Mouse (Mus musculus) mouse embryonic stem cell (cell line): ENCODE data around the gene Ifi35.
"Not testable (repeated sequence)": the region's sequence is repeated elsewhere in the genome, so short reads cannot be mapped to it uniquely, and the experiment has no call there.

Source experiments
- in situ Hi-C, 2 experiments: fragments of 300-500 bp; cut with MboI; formaldehyde crosslinking; loops; 1 replicate in 1 of 2; 3 replicates in 1 of 2; pipeline ENCODE4 v1.14.3; 2019 to 2020; ENCODE audit warnings: low sequenced_read_pairs in 2 of 2, low pct_unique_long_range_greater_than_20kb in 1 of 2, mixed read lengths in 1 of 2; ENCODE audit not compliant: unreplicated experiment in 1 of 2

Ifi35 gene

DNA sequence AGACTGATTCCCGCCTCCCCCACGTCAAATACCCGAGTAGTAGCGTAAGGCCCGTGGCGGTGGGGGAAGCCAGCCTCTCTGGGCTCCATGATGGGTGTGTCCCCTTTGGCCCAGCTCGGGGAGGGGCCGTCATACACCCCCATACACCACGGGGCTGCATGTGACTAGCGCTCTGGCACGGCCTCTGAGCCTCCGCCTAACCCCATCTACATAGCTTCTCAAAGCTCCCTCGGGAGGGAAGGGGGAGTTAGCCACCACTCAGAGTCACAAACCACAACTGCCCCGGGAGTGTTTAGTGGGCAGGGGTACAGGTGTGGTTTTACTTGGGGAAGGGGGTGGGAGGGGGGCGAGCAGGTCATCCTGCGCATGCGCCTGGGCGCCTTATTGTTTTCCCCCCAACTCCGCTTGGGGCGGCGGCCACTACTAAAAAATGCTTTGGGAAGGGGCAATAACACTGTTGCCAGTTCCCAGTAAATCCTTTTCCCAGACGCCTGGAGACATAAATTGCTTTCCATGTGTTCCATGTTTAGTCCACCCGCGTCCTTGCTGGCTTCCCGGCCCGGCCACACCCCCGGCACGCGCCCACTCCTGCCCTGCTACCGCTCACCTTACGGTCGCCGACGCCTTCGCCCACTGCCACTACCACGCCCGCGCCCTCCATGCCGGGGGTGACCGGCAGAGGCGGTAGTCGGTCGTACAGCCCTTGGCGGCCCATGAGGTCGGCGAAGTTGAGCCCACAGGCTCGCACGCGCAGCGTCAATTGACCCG is 17.1 kb downstream of the Ifi35 start:
- in situ Hi-C loops: no loop called here

DNA sequence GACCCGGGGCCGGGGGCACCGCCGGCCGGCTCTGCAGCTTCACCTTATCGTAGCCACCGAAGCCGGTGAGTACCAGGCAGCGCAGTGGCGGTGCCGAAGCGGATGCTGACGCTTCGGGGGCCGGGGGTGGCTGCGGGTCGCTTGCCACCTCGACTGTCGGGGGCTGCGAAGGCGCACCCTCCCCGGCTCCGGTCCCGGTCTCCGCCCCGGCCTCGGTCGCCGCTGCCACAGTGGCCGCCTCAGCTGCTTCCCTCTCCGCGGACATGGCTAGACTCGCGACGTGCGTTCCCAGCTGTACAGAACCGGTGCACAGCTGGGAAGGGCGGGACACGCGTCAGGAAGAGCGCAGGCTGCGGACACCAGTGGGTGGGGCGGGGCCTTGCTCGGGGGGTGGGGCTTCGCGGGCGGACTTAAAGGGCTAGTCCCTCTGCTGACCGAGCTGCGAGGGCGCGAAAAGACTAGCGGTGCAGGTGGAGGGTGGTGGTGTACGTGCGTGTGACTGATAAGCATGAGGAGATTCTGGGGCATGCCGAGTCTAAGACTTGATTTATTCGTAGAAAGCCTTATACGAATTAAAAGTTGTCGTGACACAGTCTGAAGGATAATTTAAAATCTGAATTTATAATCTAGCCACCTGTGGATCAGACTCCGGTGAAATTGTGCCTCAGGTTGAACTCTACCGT is 17.8 kb downstream of the Ifi35 start, which contains the start of gene Vat1:
Gene Vat1, minus strand, starts transcription at position 362 of the 683 bp plus-strand sequence.
- in situ Hi-C loops: no loop called here

DNA sequence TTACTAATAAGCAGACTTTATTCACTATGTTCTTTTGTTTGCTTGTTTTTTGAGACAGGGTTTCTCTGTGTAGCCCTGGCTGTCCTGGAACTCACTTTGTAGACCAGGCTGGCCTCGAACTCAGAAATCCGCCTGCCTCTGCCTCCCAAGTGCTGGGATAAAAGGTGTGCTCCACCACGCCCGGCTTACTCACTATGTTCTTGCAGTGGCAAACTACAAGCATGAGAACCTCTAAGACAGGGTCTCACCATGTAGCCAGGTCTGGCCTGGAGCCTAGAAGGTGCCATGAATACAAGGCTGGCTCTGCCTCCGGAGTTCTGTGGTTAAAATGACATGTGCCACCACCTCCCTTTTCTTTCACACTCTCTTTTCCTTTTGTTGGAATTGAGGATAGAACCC is 18.3 kb downstream of the Ifi35 start:
- in situ Hi-C loops: not testable (repeated sequence)

DNA sequence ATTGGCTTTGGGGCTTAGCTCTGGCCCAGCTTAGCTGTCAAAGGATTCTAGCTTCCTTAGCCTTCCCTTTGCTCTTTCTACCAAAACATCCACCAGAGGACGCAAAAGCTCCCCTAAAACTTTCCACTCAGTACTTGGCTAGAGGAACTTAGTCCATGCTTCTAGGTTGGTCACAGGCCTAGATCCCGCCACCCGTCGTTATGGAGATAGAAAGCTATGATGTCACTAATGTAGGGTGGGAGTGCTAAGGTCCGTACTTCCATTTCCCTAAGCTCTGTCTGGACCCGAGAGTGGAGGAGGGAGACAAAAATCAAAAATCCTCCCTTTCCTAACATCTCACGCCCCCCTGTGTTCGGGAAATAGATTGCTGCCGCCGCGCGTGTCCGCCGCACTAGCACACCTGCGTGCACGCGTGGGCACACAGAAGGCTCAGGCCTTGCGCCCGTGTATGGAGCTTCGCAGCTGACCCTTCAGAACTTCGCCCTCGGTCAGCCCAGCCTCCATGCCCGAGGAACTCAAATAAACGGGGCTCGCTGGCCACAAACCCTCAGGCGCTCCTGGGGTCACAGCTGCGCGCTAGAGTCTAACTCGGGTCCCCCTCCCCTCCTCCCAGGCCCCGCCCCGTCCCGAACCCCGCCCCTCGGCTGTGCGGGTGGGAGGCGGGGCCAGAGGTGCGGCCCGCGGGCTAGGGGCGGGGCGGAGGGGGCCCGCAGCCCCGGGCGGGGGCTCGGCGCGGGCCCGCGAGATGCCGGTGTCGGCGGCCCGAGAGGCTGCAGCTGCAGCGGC is 19.5 kb downstream of the Ifi35 start:
- in situ Hi-C loops: no loop called here

DNA sequence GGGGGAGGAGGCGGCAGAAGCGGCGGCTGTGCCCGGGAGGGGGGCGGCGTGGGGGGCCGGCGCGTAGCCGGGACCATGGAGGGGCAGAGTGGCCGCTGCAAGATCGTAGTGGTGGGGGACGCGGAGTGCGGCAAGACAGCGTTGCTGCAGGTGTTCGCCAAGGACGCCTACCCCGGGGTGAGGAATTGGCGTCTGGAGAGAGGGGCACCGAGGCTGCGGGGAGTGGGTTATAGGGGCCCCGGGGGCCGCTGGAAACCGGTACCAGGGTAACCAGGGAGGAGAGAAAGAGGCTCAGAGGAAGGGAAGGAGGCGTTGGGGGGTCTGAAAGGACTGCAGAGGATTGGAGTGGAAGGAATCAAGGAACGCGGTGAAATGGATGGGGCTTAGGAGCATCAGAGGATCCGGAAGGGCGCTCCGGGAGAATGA is 20.1 kb downstream of the Ifi35 start:
- in situ Hi-C loops: no loop called here

DNA sequence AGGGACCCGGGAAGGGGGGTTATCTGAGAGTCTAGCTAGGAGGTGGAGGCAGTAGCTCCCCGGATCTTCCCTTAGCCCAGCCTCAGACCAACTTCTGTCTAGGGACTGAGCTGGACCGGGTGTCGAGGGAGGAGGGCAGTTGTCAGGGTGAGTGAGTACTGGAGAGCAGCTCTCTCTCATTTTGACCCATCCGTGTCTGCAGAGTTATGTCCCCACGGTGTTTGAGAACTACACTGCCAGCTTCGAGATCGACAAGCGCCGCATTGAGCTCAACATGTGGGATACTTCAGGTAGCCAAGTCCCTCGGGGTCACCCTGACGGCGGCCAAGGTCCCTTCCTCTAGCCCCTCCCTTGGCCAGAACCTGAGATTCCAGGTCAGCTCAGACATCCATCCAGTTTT is 20.5 kb downstream of the Ifi35 start:
- in situ Hi-C loops: no loop called here

DNA sequence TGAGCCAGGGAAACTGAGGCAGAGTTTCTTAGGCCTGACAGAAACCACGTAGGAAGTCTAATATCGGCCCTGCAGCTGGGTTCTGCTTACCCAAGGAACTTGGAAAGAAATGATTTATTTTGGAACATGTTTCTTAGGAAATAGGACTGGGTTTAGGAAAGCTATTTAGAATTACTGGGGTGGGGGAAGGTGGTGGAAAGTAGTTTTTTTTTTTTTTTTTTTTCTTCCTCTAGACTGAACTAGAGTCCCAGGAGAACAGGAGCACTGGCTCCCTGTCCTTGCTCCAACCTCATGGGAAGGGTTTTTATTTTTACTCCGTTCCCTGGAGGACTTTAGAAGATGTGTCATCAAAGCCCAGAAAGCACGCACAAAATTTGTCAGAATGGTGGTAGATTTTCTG is 20.9 kb downstream of the Ifi35 start:
- in situ Hi-C loops: no loop called here

DNA sequence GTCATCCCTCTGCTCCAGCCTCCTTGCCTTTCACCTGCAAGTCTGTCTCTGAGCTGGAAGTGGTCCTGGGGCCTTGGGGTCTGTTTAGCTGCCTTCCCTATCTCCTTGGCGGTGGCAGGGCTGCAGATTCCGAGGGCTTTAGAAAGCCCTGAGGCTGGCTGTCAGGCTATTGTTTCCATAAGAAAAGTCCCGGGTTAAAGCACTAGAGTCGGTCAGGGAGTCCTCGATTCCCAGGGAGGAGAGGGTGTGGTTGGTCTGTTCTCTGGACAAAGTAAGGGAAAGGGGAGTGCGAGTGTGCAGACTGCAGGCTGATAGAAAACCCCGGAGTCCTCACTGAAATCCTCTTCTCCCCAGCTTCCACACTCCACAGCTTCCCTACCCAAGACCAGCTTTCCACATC is 22.0 kb downstream of the Ifi35 start:
- in situ Hi-C loops: no loop called here

DNA sequence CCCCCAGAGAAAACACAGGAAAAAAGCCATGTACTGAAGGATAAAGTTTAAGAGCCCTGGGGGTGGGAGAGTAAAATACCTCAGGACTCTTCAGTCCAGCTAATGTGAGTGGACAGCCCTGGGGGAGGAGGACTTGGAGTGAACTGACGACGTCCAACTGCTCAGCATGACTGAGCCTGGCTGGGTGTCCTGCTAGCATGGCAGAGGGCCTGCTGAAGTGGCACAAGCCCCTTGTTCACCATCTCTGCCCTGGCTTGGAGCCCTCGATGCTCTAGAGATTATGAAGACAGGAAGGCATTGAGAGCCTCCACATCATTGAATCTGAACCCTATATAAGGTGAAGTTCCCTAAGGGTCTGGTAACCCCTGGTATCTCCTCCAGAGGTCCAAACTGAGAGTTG is 23.7 kb downstream of the Ifi35 start:
- in situ Hi-C loops: no loop called here

DNA sequence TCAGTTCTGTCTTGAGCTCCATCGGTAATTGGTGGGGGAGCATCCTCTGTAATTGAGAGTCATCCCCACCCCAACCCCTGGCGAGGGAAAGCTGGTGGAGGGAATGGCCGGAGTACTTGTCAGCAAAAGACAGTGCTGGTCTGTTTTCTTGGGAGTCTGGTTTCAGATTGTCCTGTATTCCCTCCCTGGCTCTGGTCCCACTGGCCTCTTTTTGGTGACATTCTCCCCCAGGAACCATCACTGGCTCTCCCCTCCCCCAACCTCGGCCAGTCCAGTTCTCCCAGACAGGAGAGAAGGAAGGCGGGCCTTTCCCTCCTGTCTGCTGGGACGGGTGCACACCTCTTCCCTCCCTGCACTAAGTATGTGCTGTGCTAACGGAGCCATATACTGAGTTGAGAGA is 24.1 kb downstream of the Ifi35 start:
- in situ Hi-C loops: no loop called here

DNA sequence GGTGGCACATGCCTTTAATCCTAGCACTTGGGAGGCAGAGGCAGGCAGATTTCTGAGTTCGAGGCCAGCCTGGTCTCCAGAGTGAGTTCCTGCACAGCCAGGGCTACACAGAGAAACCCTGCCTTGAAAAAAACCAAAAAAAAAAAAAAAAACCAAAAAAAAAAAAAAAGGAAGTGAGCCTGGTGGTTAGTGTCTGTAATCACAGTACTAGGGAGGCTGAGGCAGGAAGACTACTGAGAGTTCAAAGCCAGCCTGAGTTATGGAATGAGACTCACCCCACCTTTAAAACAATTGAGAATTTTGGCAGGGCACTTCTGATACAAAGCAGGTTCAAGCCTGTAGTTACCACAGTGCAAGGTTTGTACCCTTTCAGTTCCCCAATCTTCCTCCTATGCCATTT is 25.5 kb downstream of the Ifi35 start:
- in situ Hi-C loops: not testable (repeated sequence)

DNA sequence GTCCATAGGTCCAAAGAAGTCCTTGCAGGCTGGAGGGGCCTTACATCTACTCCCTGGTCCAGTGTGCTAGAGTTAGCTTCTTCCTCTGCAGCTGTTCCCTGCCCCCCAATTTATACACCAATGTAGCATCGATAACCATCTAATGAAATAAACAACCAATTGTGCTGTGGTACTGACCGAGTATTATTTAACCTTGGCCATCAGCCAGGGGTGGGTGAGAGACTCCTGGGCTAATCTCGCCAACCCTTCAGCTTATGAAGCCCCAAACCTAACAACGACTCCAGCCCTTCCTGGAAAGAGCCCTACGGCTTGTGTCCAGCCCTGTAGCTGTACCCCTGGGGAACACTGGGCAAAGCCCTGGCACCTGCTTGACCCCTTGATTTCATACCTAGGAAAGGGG is 26.1 kb downstream of the Ifi35 start:
- in situ Hi-C loops: no loop called here

DNA sequence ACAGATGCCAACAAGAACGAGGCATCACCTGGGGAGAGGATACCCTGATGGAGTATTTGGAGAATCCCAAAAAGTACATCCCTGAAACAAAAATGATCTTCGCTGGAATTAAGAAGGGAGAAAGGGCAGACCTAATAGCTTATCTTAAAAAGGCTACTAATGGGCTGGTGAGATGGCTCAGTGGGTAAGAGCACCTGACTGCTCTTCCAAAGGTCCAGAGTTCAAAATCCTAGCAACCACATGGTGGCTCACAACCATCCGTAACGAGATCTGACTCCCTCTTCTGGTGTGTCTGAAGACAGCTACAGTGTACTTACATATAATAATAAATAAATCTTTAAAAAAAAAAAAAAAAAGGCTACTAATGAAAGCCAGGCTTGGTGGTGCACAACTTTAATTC is 28.2 kb downstream of the Ifi35 start:
- in situ Hi-C loops: not testable (repeated sequence)

DNA sequence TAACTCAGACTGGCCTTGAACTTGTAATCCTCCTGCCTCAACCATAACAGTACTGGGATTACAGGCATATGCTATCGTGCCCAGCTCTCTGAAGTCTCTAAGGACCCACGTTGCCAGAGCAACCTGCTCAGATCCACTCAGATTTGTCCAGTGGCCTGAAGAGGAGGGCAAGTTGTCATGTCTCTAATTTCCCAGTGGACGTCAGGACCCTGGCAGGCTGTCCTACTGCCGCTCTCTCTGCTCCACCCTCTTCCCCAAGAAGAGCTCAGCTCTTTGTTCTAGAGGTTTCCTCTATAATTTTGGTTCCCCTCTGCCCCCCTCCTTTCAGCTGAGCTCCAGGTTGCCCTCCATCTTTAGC is 29.0 kb downstream of the Ifi35 start:
- in situ Hi-C loops: no loop called here

DNA sequence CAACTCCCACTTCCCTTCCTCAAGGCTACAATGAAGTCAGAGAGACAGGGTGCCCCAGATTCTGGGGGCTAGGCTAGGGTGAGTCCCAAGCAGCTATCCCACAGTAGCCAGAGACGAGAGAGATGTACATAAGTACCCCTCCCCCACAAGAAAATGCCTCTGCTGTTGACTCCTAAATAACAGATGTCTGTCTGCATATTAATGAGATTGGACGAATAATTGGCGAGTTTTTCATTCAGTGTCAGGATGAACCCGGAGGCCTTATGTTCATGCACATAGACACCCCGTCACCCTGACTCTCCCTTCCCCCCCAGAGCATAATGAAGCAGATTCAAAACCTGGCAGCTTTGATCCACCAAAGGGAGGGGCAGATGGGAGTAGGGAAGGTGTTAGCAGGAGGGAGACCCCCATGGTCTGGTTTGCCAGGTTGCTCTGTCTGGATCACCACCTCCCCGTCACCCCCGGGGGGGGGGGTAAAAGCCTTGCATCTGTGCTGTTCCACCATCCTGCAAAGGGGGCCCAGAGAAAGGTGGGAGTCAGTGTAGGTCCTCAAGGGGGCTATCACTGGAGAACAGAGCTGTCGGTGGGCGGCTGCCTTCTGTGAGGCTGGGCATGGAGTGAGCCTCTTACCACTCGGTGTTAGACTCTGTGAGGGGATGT is 29.5 kb downstream of the Ifi35 start:
- in situ Hi-C loops: no loop called here

DNA sequence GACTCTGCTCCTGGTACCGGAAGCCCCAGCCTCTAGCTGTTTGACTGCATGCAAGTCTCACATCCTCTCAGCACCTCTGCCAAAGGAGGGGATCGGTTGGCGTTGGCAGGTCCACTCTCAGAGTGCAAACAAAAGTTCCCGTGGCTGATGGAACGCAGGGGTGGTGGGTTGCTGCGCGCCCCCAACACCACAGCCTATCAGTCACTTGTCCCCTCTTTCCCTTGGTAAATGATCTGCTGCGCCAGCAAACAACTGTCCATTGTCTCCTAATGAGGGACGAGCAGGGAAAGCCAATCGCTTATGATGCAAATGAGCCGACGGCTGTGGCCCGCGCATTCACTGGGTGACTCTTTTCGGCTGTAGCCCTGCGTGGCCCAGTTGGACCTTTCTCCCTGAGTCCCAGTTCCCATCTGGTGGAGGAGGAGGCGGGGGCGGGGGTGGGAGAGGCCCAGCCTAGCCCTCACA is 31.0 kb downstream of the Ifi35 start:
- in situ Hi-C loops: no loop called here

DNA sequence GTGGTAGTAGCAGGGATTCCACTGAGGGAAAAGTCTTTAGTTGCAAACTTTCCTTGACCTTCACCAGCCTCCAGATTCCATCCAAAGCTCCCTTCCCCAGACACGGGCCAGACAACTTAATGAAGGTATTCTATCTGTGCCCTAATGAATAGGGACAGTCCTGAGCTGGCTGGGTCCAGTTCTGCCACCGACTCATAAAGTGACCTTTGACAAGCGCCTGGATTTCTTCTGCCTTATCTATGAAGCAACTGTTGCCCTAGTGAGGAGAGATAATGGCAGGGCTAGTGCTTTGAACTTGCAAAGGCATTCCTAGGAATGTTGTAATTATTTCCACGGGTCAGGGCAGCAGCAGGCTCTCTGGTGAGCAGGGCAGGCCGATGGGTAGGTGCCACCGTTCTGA is 32.7 kb downstream of the Ifi35 start:
- in situ Hi-C loops: no loop called here

DNA sequence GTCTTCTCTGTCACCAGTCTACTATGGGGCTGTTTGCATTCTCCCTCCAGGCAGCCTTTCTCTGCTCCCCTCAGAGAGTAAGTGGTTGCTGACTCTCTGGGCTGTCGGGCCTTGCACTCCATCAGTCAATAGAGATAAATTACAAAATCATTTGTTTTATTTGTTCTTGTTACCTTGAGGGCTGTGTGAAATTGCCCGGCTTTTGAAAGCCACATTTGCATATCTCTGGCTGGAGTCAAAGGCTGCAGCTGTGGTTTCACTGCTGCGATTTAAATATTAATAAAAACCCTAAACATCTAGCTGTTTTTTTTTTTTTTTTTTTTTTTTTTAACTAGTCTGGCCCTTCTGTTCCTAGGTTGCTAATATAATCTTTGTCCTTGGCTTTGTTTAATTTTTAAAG is 35.6 kb downstream of the Ifi35 start:
- in situ Hi-C loops: no loop called here

DNA sequence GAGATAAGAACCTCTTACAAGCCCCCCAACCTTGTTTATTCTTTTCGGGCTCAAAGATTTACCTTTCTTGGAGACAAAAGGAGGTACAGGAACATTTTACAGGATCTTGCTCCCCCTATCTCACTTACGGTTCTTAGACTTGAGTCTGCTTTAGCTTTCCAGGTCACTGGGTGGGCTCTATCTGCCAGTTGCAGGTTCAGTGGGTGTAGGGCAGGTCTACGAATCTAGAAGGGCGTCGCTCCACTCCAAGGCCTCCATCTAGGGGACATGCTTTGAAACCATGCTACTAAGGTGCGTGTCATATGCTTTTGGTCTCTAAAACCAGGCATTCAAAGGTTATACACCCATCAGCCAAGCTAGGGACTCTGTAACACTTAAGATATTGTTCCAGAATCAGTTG is 36.0 kb downstream of the Ifi35 start:
- in situ Hi-C loops: no loop called here
